Mouse (Mus musculus) midbrain, embryonic 14.5 days (tissue): Measurements from ENCODE around the gene Farsa. TPM values are rescaled to one million over a fixed set of nuclear protein-coding genes. Genes with fewer than 3 reads are reported as not detected.

ENCODE experiments used
- ATAC-seq: fragments of 200-750 bp; cut with Nextera tagmentation; 2 replicates; pipeline ENCODE4 v1.8.0; 2017; ENCODE audit warnings: moderate number of reproducible peaks, moderate library complexity; ENCODE audit not compliant: low FRiP score, low TSS enrichment
- DNase-seq: peaks from one replicate; pipeline ENCODE4 v3.0.0-alpha.2; 2015
- H3K27ac ChIP-seq: fragments of 300-500 bp; sonication (generic); replicated peaks from 2 replicates; pipeline ENCODE4 v1.5.1; 2014; ENCODE audit warnings: mild to moderate bottlenecking, low read depth, low read length, moderate library complexity
- H3K27me3 ChIP-seq: fragments of 300-500 bp; sonication (generic); 2 replicates; pipeline ENCODE4 v1.6.1; 2014; ENCODE audit warnings: low read length, control low read depth, mixed read lengths; ENCODE audit not compliant: control insufficient read depth, insufficient read depth
- H3K36me3 ChIP-seq: fragments of 300-500 bp; sonication (generic); 2 replicates; pipeline ENCODE4 v1.6.1; 2014; ENCODE audit warnings: low read length, control low read depth; ENCODE audit not compliant: control insufficient read depth, insufficient read depth
- H3K4me1 ChIP-seq: fragments of 300-500 bp; sonication (generic); 2 replicates; pipeline ENCODE4 v1.6.1; 2014; ENCODE audit warnings: mild to moderate bottlenecking, antibody characterized with exemption, low read length, control low read depth; ENCODE audit not compliant: control insufficient read depth, insufficient read depth
- H3K4me2 ChIP-seq: fragments of 300-500 bp; sonication (generic); 2 replicates; pipeline ENCODE4 v1.6.1; 2014; ENCODE audit warnings: mild to moderate bottlenecking, low read length, moderate library complexity
- H3K4me3 ChIP-seq: fragments of 300-500 bp; sonication (generic); replicated peaks from 2 replicates; pipeline ENCODE4 v1.5.1; 2014; ENCODE audit warnings: low read depth, low read length
- H3K9ac ChIP-seq: fragments of 300-500 bp; sonication (generic); replicated peaks from 2 replicates; pipeline ENCODE4 v1.6.1; 2014; ENCODE audit warnings: mild to moderate bottlenecking, low read length, moderate library complexity
- H3K9me3 ChIP-seq: fragments of 300-500 bp; sonication (generic); 2 replicates; pipeline ENCODE4 v1.6.1; 2016; ENCODE audit warnings: low read length, control low read depth, mixed read lengths; ENCODE audit not compliant: control insufficient read depth
- WGBS: fragments of 180-500 bp; shearing (Covaris S2); extraction: QIAGEN DNeasy Blood & Tissue Kit; methylation state at CpG from one replicate; pipeline ENCODE4 v1.1.7; 2014; 5-methylcytosine and 5-hydroxymethylcytosine counted together
- polyA plus RNA-seq: library from polyadenylated mRNA; unstranded; fragments of >200 nt; fragmentation: Nextera tagmentation; extraction: Ambion mirVana; gene quantifications from 2 replicates; pipeline ENCODE4 v1.2.1, GENCODE M21; 2014

Gene Farsa
- polyA plus RNA-seq, 1 experiment from 2014 or later = 95.6 TPM

DNA sequence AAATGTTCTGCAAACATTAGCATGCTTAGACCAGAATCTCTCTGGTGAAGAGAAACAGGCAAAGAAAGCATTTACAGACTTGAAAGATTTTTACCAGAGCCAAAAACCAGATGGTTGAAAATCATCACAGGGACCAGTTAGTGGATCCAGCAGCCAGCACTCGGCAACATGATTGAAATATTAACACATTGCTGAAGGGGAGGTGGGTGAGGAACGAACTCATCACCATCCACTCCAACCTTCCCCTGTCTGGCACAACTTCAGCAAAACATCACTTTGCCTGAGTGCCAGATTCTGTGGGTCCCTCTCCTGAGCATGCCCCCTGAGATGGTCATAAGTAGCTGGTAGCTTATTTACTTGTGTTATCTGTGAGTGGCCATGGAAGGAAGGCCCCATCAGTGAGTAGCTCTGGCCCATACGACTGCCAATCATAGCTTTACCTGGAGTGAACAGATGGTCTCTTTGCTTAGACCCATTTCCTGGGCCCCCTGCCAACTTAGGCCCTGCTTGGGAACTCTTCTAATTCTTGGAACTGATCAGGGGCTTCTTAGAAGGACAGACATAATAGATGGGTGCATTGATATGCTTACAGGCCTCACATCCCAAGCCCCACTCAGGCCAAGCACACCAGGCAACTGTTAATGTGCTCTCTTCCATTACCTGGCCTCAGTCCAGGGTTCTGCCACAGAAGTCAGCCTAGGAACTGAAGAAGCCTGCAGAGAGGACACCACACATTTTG, 20.7 kb downstream of the Farsa start:
- Histone ChIP-seq H3K4me2 (no peak overlapping the region), H3K9ac (no peak overlapping the region), H3K27me3 (0 out of 2 replicates have a peak, but pooled peaks cover 4% of the 10 kb centered on the region), H3K4me1 (peaks cover 2% of the 10 kb centered on the region), H3K36me3 (no peaks in the 10 kb centered on the region), H3K27ac (no peak overlapping the region), H3K9me3 (no peaks in the 10 kb centered on the region), H3K4me3 (no peak overlapping the region)
- WGBS = 85% methylated on average over 3 of the region's 3 CpGs
- peak; percentile 8 for DNase-seq
- ATAC-seq = no peak

DNA sequence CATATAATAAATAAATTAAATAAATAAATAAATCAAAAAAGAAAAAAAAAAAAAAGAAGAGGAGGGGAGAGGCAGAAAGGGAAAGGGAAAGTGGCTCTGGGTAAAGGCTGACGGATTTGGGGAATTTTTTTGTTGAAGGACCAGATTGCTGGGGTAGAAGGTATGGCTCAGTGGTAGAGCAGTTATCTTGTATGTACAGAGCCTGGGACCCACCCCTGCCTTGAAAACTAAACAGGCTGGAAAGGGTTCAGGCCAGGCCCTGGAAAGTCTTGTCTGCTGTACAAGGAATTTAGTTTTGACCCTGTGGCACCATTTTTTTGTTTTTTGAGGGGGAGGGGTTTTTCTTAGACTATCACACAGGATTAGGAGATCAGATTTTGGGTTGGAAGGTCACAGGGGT, 22.1 kb downstream of the Farsa start:
- 93% methylated on average over 1 of the region's 1 CpGs for WGBS
- no peak for ATAC-seq
- no peaks in the 10 kb centered on the region for H3K36me3 ChIP-seq
- H3K4me2 ChIP-seq = no peak overlapping the region
- H3K9ac ChIP-seq = no peak overlapping the region
- no peaks in the 10 kb centered on the region for H3K27me3 ChIP-seq
- no peak for DNase-seq
- H3K4me1 ChIP-seq = no peaks in the 10 kb centered on the region
- no peak overlapping the region for H3K27ac ChIP-seq
- H3K9me3 ChIP-seq = no peaks in the 10 kb centered on the region
- no peak overlapping the region for H3K4me3 ChIP-seq

DNA sequence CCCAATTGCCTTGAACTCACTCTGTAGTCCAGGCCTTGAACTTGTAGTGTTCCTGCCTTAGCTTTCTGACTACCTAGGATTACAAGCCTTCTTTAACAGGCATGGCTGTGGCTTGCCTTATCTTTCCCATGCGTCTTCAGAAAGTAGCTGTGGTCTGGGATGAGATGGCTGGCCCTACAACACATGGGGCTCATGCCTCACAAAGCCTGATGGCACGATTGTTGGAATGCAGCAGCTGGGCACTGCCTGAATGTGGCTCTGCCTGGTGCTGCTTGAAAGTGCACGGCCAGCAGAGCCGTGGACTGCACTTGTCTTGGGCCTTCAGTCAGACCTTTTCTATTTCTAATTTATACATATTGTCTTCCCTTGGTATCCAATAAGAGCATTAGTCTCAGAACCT, 27.9 kb downstream of the Farsa start:
- Histone ChIP-seq H3K9ac (no peak overlapping the region), H3K27ac (no peak overlapping the region), H3K27me3 (no peaks in the 10 kb centered on the region), H3K4me2 (no peak overlapping the region), H3K4me3 (no peak overlapping the region), H3K36me3 (peaks cover 37% of the 10 kb centered on the region), H3K9me3 (no peaks in the 10 kb centered on the region), H3K4me1 (no peaks in the 10 kb centered on the region)
- no peak for DNase-seq
- 88% methylated on average over 4 of the region's 4 CpGs for WGBS
- no peak for ATAC-seq

DNA sequence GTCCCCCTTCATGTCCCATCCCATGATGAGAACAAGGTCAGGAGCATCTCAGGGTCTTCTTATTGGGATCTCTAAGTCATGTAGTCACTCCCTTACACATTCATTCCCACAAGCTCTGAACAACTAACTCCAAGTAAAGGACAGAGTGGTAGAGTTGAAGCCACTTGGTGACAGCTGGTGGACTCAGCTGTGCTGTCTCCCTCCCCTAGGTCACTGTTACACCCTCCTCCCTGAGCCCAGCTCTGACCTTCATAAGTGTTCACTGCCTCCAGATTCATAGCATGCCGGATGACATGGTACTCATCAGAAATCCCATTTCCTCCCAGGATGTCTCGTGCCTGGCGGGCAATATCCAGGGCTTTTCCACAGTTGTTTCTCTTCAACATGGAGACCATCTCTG, 31.5 kb downstream of the Farsa start:
- H3K4me2 ChIP-seq = no peak overlapping the region
- H3K9ac ChIP-seq = no peak overlapping the region
- H3K9me3 ChIP-seq = no peaks in the 10 kb centered on the region
- ATAC-seq (no peak), DNase-seq (no peak)
- no peaks in the 10 kb centered on the region for H3K27me3 ChIP-seq
- peaks cover 50% of the 10 kb centered on the region for H3K36me3 ChIP-seq
- no peak overlapping the region for H3K27ac ChIP-seq
- peaks cover 8% of the 10 kb centered on the region for H3K4me1 ChIP-seq
- WGBS = 94% methylated on average over 3 of the region's 3 CpGs
- no peak overlapping the region for H3K4me3 ChIP-seq

DNA sequence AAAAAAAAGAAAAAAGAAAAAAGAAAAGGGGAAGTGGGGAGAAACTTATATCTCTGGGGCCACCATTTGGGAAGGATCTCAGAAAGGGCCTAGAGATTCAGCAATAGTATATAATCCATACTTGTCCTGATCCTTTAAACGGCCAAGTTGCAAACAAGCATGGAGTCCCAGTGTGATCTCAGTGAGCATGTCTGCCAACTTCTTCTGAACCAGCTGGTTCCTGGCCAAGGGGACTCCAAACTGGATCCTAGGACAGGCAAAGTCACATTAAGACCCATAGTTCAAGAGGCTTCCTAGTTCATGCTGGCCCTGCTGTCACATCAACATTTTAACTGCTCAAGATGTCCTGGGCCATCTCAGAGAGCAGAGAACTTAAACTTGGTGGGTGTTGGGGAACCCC, 32.4 kb downstream of the Farsa start:
- 100% methylated on average over 1 of the region's 1 CpGs for WGBS

DNA sequence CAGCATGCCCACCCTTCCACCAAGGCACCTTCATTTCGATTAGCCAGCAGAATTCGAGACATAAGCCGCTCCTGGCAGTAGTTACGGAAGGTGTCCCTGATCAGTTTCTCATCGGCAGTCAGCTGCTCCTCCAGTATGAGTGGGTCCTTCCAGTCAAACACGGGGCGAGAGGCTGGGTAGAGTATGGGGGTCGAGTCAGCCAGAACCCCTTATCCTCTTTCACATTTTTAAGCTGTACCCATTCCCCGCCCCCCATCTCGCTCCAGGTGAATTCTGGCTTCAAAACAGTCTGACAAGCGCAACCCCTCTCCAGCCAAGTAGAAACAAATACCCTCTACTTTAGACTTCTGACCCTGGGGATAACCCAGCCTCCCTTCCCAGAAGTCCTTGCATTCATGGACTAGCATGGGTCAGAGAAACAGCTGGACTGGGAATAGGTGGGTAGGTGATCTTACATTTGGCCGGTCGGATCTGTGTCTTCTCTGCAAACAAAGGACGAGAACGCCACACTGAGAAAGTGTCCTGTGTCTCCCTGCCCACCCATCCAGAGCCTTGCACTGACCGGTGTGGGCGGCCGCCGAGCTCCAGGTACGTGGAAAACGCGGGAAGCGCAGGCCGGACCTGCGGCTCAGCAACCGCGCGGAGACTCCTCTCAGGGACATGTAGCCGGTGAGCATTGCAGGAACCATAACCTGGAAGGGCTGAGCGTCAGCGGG, 36.4 kb downstream of the Farsa start:
- Histone ChIP-seq H3K4me1 (peaks cover 12% of the 10 kb centered on the region), H3K27me3 (no peaks in the 10 kb centered on the region), H3K9me3 (no peaks in the 10 kb centered on the region), H3K4me3 (peak overlapping the region; percentile 73), H3K4me2 (peak overlapping the region; percentile 87), H3K36me3 (peaks cover 25% of the 10 kb centered on the region), H3K27ac (peak overlapping the region; percentile 52; the same call in 1 of the 2 replicates), H3K9ac (peak overlapping the region; percentile 79)
- DNase-seq (no peak), ATAC-seq (peak; percentile 39; the same call in 1 of the 2 replicates)
- 11% methylated on average over 31 of the region's 31 CpGs for WGBS

More for the DNA sequence above, 32.4 kb downstream of the Farsa start:
- Histone ChIP-seq H3K4me3 (no peak overlapping the region), H3K9me3 (no peaks in the 10 kb centered on the region), H3K9ac (no peak overlapping the region), H3K27me3 (no peaks in the 10 kb centered on the region), H3K27ac (no peak overlapping the region), H3K36me3 (peaks cover 50% of the 10 kb centered on the region), H3K4me1 (peaks cover 9% of the 10 kb centered on the region), H3K4me2 (no peak overlapping the region)
- no peak for ATAC-seq
- no peak for DNase-seq

DNA sequence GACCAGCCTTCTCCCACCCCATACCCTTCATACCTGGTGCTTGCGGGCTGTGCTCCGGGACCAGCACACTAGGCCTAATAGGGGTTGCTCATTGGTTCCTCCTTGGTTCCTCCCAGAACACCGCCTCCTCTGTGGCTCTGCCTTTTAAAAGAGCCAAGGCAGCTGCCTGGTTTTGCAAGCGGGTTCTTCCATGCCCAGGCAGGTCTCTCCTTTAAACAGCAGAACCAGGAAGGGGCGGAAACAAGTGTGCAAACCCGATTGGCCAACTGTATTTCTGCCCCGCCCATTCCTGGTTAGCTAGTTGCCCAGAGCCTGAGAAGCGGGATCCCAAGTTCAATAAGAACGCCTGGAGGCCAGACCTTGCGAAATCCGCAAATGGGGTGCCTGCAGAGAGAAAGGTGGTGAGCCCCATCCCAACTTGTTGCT, 36.9 kb downstream of the Farsa start, which contains the start of gene Gcdh:
Gcdh (minus strand) TSS at position 213 of the 426 bp plus-strand sequence.
- Histone ChIP-seq H3K9ac (peak within 1 kb of the TSS; percentile 79), H3K4me3 (peak within 1 kb of the TSS; percentile 73), H3K9me3 (no peaks in the 10 kb centered on the region), H3K27me3 (0 out of 2 replicates have a peak, but pooled peaks cover under 1% of the 10 kb centered on the region), H3K27ac (peak within 1 kb of the TSS; percentile 52; the same call in 1 of the 2 replicates), H3K36me3 (peaks cover 20% of the 10 kb centered on the region), H3K4me1 (peaks cover 12% of the 10 kb centered on the region), H3K4me2 (peak within 1 kb of the TSS; percentile 87)
- WGBS = under 1% methylated on average over 11 of the region's 11 CpGs
- DNase-seq = peak; percentile 95
- ATAC-seq = peak; percentile 96

DNA sequence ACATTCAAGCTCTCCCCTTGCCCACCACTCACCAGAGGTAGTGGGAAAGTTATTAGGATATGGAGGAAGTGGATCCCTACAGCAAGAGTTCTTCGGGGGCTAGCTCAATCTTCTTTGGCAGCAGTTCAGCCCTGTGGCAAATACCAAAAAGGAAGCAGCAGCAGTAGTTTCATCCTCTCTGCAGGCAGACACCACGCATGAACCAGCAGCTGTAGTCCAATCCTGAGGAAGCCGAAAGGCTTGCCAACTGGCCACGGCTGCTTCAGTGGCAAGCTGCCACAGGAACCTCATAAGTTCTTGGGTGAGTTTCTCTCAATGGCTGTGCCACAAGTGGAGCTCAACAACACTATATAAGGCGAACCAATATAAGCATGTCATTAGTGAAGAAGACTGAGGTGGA, 39.2 kb downstream of the Farsa start:
- Histone ChIP-seq H3K36me3 (peaks cover 5% of the 10 kb centered on the region; the same call in 1 of the 2 replicates), H3K4me1 (peaks cover 12% of the 10 kb centered on the region), H3K27ac (no peak overlapping the region), H3K9ac (no peak overlapping the region), H3K4me2 (no peak overlapping the region), H3K9me3 (no peaks in the 10 kb centered on the region), H3K27me3 (0 out of 2 replicates have a peak, but pooled peaks cover 2% of the 10 kb centered on the region), H3K4me3 (no peak overlapping the region)
- WGBS = 89% methylated on average over 5 of the region's 5 CpGs
- ATAC-seq (no peak), DNase-seq (no peak)
